Mouse (Mus musculus) common myeloid progenitor, adult 5-6 weeks (primary cell): ENCODE data around the gene Srsf9. TPM values are rescaled to one million over a fixed set of nuclear protein-coding genes. Genes with fewer than 3 reads are reported as not detected.
A peak's percentile ranks its signal among the peaks of the same experiment; 100 is the strongest.

Experiments
- ATAC-seq: replicated peaks from 2 replicates; pipeline ENCODE4 v1.8.0; 2016; ENCODE audit warnings: low read depth, mild to moderate bottlenecking, moderate TSS enrichment, inconsistent platforms; ENCODE audit not compliant: poor library complexity, severe bottlenecking
- total RNA-seq: library from RNA; stranded (forward); fragments of 200-1000, 187-1606 nt; gene quantifications from 2 replicates; pipeline ENCODE4 v1.2.3, GENCODE M21; 2017

Srsf9 gene
- total RNA-seq, 1 experiment from 2014 or later: 92.1 TPM

DNA sequence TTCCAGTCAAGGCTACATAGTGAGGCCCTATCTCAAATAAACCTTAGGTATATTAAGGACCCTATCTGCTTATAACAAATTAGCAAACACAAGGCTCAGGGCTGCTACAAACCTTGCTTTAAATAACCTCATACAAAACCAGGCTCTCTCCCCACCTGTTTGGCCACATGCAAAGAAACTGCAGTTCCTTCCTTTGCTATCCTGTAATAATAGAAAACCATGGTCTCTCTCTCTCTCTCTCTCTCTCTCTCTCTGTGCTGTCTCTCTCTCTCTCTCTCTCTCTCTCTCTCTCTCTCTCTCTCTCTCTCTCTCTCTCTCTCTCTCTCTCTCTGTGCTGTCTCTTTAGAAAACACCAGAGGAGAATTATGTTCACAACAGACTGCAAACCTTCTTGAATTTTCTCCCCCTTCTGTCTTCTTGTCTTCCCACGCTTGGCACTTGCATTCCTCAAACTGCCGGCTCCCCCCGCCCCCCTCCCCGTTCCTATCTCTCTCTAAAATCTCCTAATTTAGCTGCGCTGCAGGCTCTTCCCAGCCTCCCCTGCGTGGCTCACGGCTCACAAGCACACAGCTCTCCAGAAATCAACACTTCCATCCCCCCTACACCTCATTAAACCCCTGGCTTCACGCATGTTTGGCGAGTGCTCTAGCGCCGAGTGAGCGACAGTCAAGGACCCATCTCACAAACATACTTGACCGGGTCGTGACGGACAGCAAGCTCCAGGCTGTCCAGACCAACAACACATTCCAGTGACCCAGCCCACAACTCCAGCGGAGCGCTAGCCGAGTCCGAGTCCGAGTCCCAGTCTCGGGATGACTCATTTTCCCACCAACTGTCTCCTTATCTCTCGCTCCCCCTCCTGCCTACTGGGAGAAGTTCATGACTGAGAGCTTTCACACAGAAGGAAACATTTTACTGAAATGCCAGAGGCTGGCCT, 7.7 kb upstream of the Srsf9 start:
- peak; percentile 95 for ATAC-seq

DNA sequence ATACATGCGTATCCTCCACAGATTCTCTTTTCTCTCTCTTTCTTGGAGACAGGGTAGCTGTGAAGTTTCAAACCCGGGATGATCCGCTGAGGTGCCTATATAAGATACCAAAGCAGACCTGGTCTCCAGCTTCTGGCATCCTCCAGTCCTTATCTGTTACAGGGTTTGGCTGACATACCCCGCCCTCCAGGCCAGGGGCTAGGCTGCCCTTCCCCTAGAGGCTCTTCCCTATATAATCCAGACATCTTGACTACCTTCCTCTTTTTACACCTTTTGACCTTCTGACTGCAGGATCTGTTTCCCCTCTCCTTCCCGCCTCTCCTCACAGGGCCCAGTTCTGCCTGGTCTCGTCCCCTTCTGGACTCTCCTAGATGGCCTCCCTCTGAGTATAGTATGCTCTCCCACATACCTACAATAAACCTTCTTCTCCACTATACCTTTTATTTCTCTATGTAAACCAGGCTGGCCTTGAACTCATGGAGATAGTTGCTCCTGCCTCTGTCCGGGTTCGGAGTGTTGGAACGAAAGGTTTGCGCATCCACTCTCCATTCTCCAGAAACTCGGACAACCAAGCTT, 633 bp upstream of the Srsf9 start:
- ATAC-seq: peak; percentile 27

DNA sequence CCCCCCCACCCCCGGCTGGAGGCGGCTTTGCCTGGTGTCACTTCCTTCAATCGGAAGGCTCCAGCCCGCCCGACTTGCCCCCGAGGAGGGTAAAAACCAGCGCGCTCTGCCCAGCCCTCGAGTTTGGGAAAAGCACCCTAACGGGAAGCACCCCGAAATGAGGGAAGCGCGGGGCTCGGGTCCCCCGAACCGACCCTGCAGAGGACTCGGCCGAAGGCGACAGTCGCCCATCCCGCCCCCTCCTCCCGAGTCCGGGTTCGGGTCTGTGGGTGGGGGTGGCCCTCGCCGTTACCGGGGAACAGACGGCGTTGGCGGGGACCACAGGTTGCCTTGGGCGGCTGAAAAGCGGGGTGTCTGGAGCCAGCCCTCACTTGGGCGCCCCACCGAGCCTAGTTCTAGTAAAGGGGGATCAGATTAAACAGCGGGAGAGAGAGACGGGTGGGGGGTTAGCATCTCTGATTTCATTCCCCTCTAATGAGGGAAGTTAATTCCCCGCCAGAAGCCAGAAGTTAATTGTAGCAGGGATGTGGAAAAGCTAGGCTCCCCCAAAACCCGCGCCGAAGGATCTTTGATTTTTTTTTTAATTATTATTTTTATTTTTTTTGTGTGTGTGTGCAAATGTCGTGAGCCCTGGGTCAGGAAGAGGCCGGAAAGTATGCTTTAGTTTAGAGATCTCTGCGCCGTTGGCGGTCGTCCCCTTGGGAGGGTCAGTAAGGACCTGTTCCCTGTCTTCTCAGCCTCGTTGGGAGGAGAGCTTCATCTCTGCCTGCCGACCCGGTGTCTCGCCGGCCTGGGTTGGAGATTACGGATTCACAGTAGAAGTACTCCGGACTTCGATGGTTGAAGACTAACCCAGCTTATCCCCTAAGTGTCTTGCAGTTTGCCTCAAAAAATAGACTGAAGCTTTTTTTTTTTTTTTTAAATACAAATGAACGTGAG, 902 bp downstream of the Srsf9 start:
- no peak for ATAC-seq

DNA sequence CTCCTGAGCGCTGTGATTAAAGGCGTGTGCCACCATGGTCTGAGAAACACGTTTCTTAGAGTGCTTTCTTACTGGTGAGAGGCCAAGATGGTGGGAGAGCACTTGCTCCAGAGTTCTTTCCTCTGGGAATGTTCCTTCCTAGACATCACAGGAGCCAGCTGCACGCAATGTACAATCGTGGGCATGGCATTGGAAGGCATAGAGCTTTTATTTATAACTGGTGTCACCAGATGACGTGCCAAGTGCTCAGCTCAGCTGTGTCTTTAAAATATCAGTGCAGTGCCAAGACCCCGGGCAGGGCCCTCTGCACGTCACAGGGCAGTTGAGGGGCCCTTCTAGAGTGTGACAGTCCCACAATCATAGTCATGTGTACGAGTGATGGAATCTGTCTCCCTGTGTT, 4.0 kb downstream of the Srsf9 start:
- no peak for ATAC-seq

DNA sequence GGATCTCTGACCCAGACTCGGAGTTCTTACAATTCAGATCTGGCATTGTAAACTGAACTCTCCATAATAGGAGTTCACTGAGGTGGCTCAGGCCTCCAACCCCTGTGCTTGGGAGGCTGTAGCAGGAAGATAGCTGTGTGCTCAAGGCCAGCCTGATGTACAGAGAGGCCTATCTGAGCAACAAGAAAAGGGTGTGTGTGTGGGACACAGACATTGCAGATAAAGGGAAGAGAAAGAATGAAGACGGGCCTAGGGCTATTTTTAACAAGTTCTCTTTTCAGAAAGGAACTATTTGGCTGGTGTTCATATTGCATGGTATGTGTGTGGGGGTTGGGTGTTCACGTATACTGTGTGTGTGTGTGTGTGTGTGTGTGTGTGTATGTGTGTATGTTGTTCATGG, 6.6 kb downstream of the Srsf9 start:
- ATAC-seq: peak; percentile 55; the same call in 1 of the 2 replicates

DNA sequence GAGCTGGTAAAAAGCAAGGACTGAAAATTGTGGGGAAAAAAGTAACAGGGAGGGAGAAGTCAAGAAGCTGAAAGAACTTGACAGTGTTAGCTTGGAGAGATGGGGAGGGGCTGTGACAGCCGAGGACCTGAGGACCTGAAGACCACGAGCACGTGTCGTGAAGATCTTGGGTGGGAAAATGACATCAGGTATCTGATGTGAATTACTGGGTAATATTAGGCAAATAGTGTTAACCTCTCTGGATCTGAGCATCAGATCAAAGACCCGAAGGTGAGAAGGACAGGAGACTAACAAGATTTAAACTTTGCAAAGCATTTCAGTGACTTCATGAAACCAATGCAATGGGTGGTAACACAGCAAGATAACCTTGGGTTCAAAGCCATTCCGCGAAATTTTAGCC, 13.0 kb downstream of the Srsf9 start:
- no peak for ATAC-seq

DNA sequence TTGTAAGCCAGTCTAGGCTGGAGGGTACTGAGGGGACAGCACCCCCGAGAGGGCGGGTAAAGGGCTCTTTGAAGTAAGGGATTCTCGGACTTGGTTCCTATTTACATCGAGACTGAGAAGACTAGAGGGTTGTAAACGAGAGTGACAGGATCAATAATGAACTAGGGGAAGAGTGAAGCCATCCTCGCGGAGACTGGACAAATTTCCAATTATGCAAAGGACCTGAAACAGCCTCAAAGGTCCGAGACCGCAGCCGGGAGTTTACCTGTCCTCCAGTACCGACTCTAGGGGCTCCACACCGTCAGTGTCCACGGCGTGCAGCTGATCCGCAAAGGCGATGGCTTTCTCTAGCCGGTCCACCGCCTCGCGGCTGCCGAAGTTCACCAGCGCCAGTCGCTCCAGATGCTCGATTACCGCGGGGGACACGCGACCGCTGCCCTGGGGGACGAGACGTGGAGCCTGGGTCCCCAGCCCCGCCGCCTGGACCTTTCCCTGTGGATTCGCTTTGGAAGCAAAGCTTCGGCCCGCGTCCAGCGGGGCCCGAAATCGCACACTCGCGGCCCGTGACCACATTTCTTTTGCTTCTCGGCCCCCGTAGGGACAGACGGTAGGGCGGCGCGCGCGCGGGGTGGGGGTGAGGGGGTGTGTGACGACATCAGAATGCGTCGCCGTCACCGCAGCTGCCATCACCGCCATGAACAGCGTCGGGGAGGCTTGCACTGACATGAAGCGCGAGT, 13.8 kb downstream of the Srsf9 start, which contains the start of the genes Gatc and Triap1:
Gatc (minus strand) TSS at position 602 of the 737 bp plus-strand sequence.
Triap1 (plus strand) TSS at position 649 of the 737 bp plus-strand sequence.
- peak; percentile 87 for ATAC-seq

DNA sequence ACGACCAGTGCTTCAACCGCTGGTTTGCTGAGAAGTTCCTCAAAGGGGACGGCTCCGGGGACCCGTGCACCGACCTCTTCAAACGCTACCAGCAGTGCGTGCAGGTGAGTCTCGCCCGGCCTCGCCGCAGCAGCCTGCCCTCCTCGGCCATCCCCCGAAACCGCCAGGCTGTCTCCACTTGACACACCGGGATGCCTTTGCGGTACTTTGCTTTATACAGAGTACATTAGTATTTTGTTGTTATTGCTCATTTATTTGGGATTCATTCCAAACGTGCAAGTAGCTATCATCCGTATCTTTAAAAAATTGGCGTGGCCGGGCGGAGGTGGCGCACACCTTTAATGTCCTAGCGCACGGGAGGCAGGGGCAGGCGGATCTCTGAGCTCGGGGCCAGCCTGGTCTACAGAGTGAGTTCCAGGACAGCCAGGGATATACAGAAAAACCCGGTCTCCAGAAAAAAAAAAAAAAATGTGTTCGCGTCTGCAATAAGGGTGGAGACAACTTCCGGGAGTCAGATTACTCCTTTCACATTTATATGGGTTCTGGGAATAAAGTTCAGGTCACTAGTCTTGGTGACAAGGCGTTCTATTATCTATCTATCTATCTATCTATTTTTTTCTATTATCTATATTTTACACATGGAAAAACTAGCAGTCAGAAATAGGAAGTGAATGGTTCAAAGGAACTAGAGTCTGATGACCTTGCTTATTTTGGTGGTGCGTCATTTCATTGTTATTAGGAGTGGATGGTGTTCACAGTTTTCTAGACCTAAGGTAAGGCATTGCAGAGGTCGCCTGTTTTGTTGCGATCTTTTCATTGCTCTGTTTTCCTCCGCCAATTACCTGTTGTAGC, 14.6 kb downstream of the Srsf9 start:
- ATAC-seq: peak; percentile 61; the same call in 1 of the 2 replicates

DNA sequence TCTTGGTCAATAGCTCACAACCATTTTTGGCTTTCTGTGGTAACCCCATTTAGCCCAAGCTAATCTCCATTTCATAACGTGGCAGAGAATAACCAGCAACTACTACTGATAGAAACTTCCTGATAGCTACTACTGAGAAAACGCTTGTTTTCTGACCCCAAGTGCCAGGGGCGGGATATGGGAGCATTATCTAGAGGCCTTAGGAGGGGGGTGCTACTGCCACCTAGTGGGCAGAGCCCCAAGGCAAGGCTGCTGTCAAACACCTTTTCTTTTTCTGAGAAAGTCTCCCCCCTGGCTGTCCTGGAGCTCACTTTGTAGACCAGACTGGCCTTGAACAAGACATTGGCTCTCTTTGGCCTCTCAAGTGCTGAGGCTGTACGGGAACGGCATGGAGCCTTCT, 20.6 kb downstream of the Srsf9 start:
- ATAC-seq: peak; percentile 72

DNA sequence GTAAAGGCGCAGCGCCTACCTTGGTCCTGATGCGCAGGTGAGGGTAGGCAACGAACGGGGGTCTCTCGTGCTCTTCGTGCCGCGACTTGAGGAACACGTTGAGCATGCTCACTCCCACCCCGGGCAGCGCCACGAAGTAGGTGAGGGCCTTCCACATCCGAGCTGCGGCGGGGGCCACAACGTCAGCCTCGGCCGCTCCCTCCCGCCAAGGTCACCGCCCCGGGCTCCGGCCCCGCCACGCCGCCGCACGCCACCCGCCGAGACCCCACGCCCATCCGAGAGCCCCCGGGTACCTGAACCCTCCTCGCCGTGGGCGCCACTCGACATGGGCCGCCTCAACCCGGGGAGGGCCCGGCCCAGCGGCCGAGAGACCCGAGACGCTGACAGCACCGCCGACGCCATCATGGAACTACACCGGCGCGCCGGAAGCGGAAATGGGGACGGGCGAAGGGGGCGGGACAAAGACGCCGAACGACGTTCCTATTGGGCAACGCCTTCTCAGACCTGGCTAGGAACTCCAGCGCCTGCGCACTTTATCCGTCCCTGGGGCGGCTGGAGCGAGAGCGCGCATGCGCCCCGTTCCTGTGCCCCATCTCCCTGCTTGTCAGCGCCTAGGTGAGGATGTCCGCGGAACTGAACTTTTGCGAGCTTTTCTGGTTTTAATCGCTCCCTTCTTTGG, 21.7 kb downstream of the Srsf9 start, which contains the start of gene Cox6a1:
Cox6a1 (minus strand) TSS at position 436 of the 679 bp plus-strand sequence.
- ATAC-seq: peak; percentile 89

DNA sequence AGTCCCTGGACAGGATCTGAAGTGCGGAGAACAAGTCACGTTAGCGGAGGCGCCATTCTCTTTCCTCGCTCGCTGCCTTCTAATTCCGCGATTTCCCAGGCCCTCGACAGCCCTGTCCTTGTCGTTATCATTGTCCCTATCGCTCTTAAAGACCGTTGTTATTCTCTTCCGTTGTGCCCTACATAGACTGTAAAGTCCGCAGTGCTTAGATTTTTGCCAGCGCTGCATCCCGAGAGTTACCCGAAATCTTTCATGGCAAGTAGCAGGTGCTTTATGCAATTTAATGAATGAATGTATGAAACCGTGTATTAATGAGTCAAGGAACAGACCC, 22.2 kb downstream of the Srsf9 start:
- ATAC-seq: peak; percentile 26

DNA sequence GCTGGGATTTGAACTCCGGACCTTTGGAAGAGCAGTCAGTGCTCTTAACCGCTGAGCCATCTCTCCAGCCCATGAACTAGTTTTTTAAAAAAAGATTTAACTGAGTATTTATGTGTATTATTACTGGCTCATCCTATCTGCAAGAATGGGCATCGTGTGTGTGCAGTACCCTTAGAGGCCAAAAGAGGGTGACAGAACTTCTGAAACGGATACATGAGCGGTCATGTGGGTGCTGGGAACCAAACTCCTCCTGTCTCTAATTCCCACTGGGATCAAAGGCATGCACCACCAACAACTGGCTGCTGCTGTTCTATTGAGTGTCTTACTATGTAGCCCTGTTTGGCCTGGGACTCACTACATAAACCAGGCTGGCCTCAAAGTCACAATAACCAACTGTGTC, 24.4 kb downstream of the Srsf9 start:
- ATAC-seq: no peak

DNA sequence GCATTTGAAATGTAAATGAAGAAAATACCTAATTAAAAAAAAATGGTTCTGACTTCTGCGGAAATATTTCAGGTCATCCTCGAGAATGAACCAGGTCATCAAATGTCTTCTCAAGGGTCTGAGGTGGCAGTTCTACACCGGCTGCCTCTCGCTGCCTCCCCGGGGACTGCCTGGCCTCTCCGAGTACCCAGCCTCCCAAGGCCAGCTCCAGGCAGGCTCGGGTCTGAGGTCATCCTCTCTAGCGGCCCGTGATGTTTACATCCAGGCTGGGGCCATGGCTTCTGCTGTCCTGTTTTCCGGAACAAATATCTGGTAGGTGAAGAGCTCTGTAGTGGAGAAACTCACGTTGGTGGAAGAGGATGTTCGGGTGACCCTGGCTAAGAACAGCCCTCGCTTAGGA, 28.1 kb downstream of the Srsf9 start:
- no peak for ATAC-seq

DNA sequence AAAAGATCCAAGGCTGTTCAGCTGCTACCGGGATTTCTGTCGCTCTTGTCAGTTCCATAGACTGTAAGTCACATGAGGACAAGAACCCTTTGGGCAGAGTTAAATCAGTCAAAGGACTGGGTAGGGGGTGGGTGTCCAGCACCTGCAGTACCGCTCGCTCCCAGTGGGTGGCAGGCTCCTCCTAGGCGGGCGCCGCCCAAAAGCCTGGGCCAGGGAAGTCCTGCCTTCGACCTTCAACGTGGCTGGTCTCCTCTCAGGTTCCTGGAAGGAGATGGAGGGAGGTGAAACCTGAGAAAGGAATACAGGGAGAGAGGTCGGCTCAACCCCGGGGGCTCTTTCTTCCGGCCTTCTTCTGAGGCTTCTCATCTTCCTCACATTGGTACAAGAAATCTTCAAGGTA, 31.9 kb downstream of the Srsf9 start:
- ATAC-seq: peak; percentile 95

DNA sequence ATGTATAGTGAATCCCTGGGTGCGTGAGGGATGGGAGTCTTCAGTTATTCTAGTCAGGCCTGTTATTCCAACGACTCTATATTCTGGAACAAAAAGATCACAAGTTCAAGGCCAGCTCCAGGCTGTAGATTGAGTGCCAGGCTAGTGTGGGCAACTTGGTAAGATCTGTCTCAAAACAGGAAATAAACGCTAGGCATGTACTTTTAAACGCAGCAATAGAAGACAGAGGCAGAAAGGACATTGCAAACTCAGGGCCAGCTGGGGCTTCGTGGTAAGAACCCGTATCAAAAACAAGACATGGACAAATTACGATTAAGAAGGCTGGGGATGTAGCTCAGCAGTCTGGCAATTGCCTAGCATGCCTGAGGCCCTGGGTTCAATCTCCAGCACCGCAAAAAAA, 32.5 kb downstream of the Srsf9 start:
- ATAC-seq: no peak

DNA sequence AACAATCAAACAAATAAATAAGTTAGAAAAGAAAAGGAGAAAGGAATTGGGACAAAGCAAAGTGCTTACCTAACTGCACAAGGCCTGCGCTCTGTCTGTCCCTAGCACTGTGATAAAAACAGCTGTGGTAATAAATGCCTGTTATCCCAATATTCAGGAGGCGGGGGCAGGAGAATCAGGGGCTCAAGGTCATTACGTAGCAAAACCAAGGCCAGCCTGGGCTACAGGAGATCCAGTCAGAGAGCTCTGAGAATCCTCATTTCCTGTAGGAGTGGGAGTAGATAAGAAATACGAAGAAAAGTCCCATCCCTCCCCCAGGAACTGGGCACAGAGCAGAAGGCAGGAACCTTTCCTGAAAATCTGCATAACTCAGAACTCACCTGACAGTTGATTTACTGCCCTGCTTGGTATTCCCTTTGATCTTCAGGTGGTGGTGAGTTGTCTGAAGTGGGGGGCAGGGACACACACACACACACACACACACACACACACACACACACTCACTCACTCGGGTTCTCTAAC, 32.9 kb downstream of the Srsf9 start:
- no peak for ATAC-seq

DNA sequence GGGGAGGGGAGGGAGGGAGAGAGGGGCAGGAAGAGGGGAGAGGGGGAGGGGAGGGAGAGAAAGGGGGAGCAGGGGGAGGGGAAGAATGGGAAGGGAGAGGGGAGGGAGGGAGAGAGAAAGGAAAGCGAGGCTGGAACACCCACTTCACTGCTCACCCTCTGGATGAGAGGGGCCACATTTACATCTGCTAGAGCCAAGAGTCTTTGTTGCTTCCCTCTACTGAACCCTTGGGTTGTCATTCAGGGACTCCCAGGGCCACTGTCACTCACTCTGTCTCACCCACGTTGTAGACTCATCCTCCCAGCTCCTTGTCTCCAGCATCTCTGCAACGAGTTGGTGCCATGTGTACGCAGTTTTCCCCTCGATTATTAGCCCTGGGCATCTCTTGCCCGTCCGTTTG, 35.2 kb downstream of the Srsf9 start:
- no peak for ATAC-seq
